Mouse (Mus musculus) lung, postnatal 36 days (tissue): ENCODE data around the gene Slc25a42.

Experiments
- DNase-seq: peaks from one replicate; pipeline ENCODE4 v3.0.0; 2022; ENCODE audit warnings: mixed read lengths

Slc25a42 gene

GRCm38 (mm10) chr8:70170116-70170515, 42.0 kb downstream of the Slc25a42 start:
- no peak for DNase-seq

- DNase-seq, result peak; percentile 66
These were observed 45.5 kb downstream of the Slc25a42 start for GRCm38 (mm10) chr8:70166504-70167110.

- no peak for DNase-seq
These were observed 48.8 kb downstream of the Slc25a42 start for GRCm38 (mm10) chr8:70163316-70163715.

- peak; percentile 26 for DNase-seq
These were observed 52.1 kb downstream of the Slc25a42 start for GRCm38 (mm10) chr8:70160015-70160414.

- no peak for DNase-seq
These were observed 52.9 kb downstream of the Slc25a42 start for GRCm38 (mm10) chr8:70159211-70159610.

GRCm38 (mm10) chr8:70158069-70158853, 53.8 kb downstream of the Slc25a42 start:
- DNase-seq, result peak; percentile 70

- no peak for DNase-seq
These were observed 54.8 kb downstream of the Slc25a42 start for GRCm38 (mm10) chr8:70157240-70157800.

GRCm38 (mm10) chr8:70152537-70153257, 59.4 kb downstream of the Slc25a42 start:
- peak; percentile 83 for DNase-seq

GRCm38 (mm10) chr8:70150158-70150557, 61.9 kb downstream of the Slc25a42 start:
- no peak for DNase-seq

- DNase-seq, result no peak
These were observed 64.2 kb downstream of the Slc25a42 start for GRCm38 (mm10) chr8:70147678-70148607.

GRCm38 (mm10) chr8:70139981-70140380, 72.1 kb downstream of the Slc25a42 start:
- DNase-seq, result peak; percentile 21

- peak; percentile 100 for DNase-seq
These were observed 72.9 kb downstream of the Slc25a42 start, which contains the start of the genes Rfxank, Borcs8 and Mef2b for GRCm38 (mm10) chr8:70139026-70139857. TSS of gene Rfxank (minus strand) at chr8:70139154. TSS of gene Borcs8 (plus strand) at chr8:70139499. TSS of gene Mef2b (plus strand) at chr8:70139711.

- no peak for DNase-seq
These were observed 74.2 kb downstream of the Slc25a42 start for GRCm38 (mm10) chr8:70137890-70138289.

- DNase-seq, result no peak
These were observed 75.5 kb downstream of the Slc25a42 start for GRCm38 (mm10) chr8:70136591-70136990.

GRCm38 (mm10) chr8:70134931-70135330, 77.2 kb downstream of the Slc25a42 start:
- DNase-seq, result no peak
